Mouse (Mus musculus) MEL (cell line): ENCODE results near the gene Gna11.

Experiments used
- CTCF ChIP-seq, 3 experiments: IDR thresholded peaks in 2 of 3; conservative IDR thresholded peaks in 1 of 3; 2 replicates each; pipeline ENCODE4 v1.5.1; 2011 to 2012; ENCODE audit warnings: low read length in 3 of 3, low read depth in 2 of 3, mild to moderate bottlenecking in 2 of 3, improper control_type of control experiment in 1 of 3, inconsistent platforms in 1 of 3, mixed read lengths in 1 of 3, moderate library complexity in 1 of 3; ENCODE audit not compliant: control insufficient read depth in 1 of 3, insufficient read depth in 1 of 3, poor library complexity in 1 of 3, severe bottlenecking in 1 of 3
- KAT2A ChIP-seq: conservative IDR thresholded peaks from 2 replicates; pipeline ENCODE4 v1.6.1; 2012; ENCODE audit warnings: low read depth, low read length, improper control_type of control experiment, inconsistent platforms
- POLR2AphosphoS2 ChIP-seq: IDR thresholded peaks from 2 replicates; pipeline ENCODE4 v1.6.1; 2011; ENCODE audit warnings: low read length, improper control_type of control experiment
- SIN3A ChIP-seq: IDR thresholded peaks from 2 replicates; pipeline ENCODE4 v1.6.1; 2012; ENCODE audit warnings: low read length, improper control_type of control experiment, inconsistent platforms
- ZMIZ1 ChIP-seq: IDR thresholded peaks from 2 replicates; pipeline ENCODE4 v1.6.1; 2012; ENCODE audit warnings: low read depth, mild to moderate bottlenecking, inconsistent platforms, low read length, improper control_type of control experiment, moderate library complexity

DNA sequence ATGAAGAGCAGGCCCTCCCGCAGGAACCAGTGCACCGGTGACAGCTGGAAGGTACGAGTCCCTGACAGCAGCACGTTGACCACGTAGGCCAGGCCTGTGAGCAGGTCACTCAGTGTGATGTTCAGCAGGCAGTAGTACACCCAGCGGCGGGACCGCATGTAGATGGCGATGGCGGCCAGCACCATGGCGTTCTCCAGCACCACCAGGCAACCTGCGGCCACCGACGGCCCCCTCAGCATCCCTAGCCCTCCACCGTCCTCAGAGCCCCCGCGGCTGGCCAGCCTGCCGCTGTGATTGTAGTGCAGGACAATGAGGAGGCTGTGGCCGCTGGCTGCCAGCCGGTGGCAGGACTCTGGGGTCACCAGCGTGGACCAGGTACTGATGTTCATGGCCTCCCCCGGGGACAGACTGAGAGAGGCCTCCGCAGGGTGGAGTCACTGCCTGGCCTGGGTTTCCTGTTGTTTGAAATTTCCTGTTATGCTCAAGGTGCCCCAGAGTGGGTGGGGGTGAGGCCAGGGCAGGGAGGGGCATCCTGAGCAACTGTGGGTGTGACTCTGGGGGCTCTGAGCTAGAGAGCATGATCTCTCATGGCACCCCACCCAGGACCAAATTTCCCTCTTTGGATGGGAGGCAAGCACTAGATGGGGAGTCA, 45.6 kb downstream of the Gna11 start:
- TF ChIP-seq POLR2AphosphoS2 = no peak
- no peak for TF ChIP-seq CTCF (IDR thresholded peaks at IDR 0.05 in 2 of 3, conservative IDR thresholded peaks at IDR 0.05 in 1 of 3; ENCODE audit: control insufficient read depth in 1 of 3, insufficient read depth in 1 of 3, low read depth in 2 of 3, low read length in 3 of 3, poor library complexity in 1 of 3, severe bottlenecking in 1 of 3)
- no peak for TF ChIP-seq KAT2A
- no peak for TF ChIP-seq ZMIZ1
- no peak for TF ChIP-seq SIN3A
